Mouse (Mus musculus): ENCODE measurements at regions not wholly inside any gene's neighbourhood (a gene's known extent, or its start where the extent isn't known, plus 50 kb on each side); places are given as distances from the start of the nearest gene placed in this dataset.

DNA sequence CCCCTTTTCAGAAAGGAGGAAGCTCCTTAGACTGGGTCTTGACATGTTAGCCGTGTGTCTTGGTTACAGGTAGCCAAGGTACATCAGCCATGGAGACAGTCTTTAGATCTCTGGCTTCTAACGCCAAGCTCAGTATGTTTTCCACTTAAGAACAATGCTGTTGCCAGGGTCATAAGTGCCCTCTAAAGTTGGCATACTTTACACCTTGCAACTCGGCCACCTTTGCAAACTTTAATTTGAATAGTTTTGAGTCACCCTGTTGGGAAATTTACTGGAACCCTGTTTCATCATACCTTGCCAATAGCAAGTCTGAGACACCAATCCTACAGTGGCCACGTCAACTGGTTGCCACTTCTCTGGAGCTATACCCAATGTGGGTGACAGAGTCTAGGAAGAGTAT lies 242.3 kb upstream of the Klf4 start:
- no peak overlapping the region for H3K4me2 ChIP-seq (ENCODE audit: insufficient read depth, low read depth, poor library complexity, severe bottlenecking)
- H3K4me1 ChIP-seq (ENCODE audit: control insufficient read depth in 1 of 2, insufficient read depth in 2 of 2): peaks cover 0 to 9% of the 10 kb centered on the region in 2 experiments; a peak in 3 of 4 replicates
- H3K27ac ChIP-seq (ENCODE audit: insufficient read depth, low read depth): no peak overlapping the region
- H3K9me3 ChIP-seq (replicated peaks; ENCODE audit: low read length): no peaks in the 10 kb centered on the region
- H3K9ac ChIP-seq (ENCODE audit: insufficient read depth, low read depth): no peak overlapping the region
- no peaks in the 10 kb centered on the region for H3K36me3 ChIP-seq (replicated peaks in 1 of 2; ENCODE audit: control insufficient read depth in 1 of 2, insufficient read depth in 1 of 2, low read length in 1 of 2)
- no peak for DNase-seq (ENCODE audit: extremely low read depth)
- dilution Hi-C loops (cut with MboI; ENCODE audit: extremely low pct_ligation_motif_present, extremely low pct_unique_long_range_greater_than_20kb, low sequenced_read_pairs) (no loop called here), in situ Hi-C loops (cut with MboI; ENCODE audit: low pct_ligation_motif_present, low pct_unique_long_range_greater_than_20kb, low sequenced_read_pairs) (no loop called here)
- TF ChIP-seq ELF1 (IDR thresholded peaks at IDR 0.05; ENCODE audit: low read depth, low read length) (no peak), MAZ (IDR thresholded peaks at IDR 0.05; ENCODE audit: low read depth, low read length) (no peak), CHD1 (IDR thresholded peaks at IDR 0.05; ENCODE audit: low read depth, low read length) (no peak), RAD21 (IDR thresholded peaks at IDR 0.05; ENCODE audit: low read depth, low read length) (no peak), TCF12 (IDR thresholded peaks at IDR 0.05; ENCODE audit: low read depth, low read length) (no peak), GABPA (IDR thresholded peaks at IDR 0.05; ENCODE audit: insufficient replicate concordance, low read depth, low read length) (no peak), PAX5 (IDR thresholded peaks at IDR 0.05; ENCODE audit: low read length) (no peak), ZMIZ1 (IDR thresholded peaks at IDR 0.05; ENCODE audit: low read depth, low read length) (no peak), MAX (IDR thresholded peaks at IDR 0.05; ENCODE audit: low read length) (no peak), POLR2AphosphoS2 (IDR thresholded peaks at IDR 0.05; ENCODE audit: low read depth, low read length) (no peak), ZNF384 (IDR thresholded peaks at IDR 0.05; ENCODE audit: low read depth, low read length) (no peak), POLR2A (IDR thresholded peaks at IDR 0.05; ENCODE audit: low read depth, low read length) (no peak), HCFC1 (IDR thresholded peaks at IDR 0.05; ENCODE audit: low read depth, low read length) (no peak), ZC3H11A (IDR thresholded peaks at IDR 0.05; ENCODE audit: low read depth, low read length) (no peak), TBP (conservative IDR thresholded peaks at IDR 0.05; ENCODE audit: low read depth, low read length) (no peak)
- H3K27me3 ChIP-seq (replicated peaks): no peaks in the 10 kb centered on the region
- H3K79me2 ChIP-seq (replicated peaks; ENCODE audit: control insufficient read depth, extremely low read depth, insufficient read depth, poor library complexity, severe bottlenecking): no peaks in the 10 kb centered on the region
- no peak overlapping the region for H3K4me3 ChIP-seq (replicated peaks in 1 of 3; ENCODE audit: low read depth in 2 of 3, low read length in 2 of 3, poor library complexity in 1 of 3)

DNA sequence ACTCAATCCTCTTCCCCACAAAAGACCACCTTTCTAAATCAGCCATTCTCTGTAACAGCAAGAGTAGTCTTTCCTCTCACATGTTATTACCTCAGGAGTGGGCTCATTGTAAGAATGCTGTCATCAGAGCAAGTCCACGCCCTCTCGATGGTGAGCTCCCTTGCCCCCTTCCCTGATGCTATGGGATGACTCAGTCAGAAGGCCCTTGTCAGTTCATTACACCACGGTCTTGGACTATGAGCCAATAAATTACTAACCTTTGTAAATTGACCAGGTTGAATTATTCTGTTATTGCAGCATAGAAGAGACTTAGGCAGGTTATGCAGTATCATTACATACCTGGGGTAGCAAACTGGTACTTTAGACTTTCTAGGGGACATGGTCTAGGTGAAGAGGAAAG lies 237.4 kb upstream of the Klf4 start:
- dilution Hi-C loops (cut with MboI; ENCODE audit: extremely low pct_ligation_motif_present, extremely low pct_unique_long_range_greater_than_20kb, low sequenced_read_pairs) (no loop called here), in situ Hi-C loops (cut with MboI; ENCODE audit: low pct_ligation_motif_present, low pct_unique_long_range_greater_than_20kb, low sequenced_read_pairs) (no loop called here)
- H3K9me3 ChIP-seq (replicated peaks; ENCODE audit: low read length): no peaks in the 10 kb centered on the region
- no peaks in the 10 kb centered on the region for H3K36me3 ChIP-seq (replicated peaks in 1 of 2; ENCODE audit: control insufficient read depth in 1 of 2, insufficient read depth in 1 of 2, low read length in 1 of 2)
- H3K4me1 ChIP-seq (ENCODE audit: control insufficient read depth in 1 of 2, insufficient read depth in 2 of 2): no peaks in the 10 kb centered on the region
- TF ChIP-seq CTCF (conservative IDR thresholded peaks at IDR 0.05 in 1 of 2, IDR thresholded peaks at IDR 0.05 in 1 of 2; ENCODE audit: low read depth in 2 of 2, low read length in 2 of 2): no peak
- no peaks in the 10 kb centered on the region for H3K79me2 ChIP-seq (replicated peaks; ENCODE audit: control insufficient read depth, extremely low read depth, insufficient read depth, poor library complexity, severe bottlenecking)
- H3K4me3 ChIP-seq (replicated peaks in 1 of 3; ENCODE audit: low read depth in 2 of 3, low read length in 2 of 3, poor library complexity in 1 of 3): no peak overlapping the region
- no peak overlapping the region for H3K27ac ChIP-seq (ENCODE audit: insufficient read depth, low read depth)
- no peaks in the 10 kb centered on the region for H3K27me3 ChIP-seq (replicated peaks)
- no peak overlapping the region for H3K9ac ChIP-seq (ENCODE audit: insufficient read depth, low read depth)
- H3K4me2 ChIP-seq (ENCODE audit: insufficient read depth, low read depth, poor library complexity, severe bottlenecking): no peak overlapping the region
- DNase-seq (ENCODE audit: extremely low read depth): no peak

DNA sequence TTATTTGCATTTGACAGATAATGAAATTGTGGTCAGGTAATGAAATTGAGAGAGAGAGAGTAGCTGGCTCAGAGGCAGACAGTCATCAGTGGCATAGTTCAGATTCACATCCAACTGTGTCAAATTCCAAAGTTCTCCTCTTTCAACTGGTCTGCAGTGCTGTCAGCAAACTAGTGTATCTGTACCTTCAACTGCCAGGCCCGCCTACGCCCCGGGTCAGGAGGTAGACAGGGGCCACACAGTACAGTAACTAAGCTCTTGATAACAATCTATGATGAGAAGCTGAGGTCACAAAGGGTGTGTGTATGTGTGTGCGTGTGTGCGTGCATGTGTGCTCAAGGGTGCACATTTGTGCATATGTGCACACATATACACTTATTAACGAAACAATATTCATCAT lies 236.1 kb upstream of the Klf4 start:
- Histone ChIP-seq H3K9me3 (replicated peaks; ENCODE audit: low read length) (no peaks in the 10 kb centered on the region), H3K9ac (ENCODE audit: insufficient read depth, low read depth) (no peak overlapping the region), H3K27ac (ENCODE audit: insufficient read depth, low read depth) (no peak overlapping the region), H3K79me2 (replicated peaks; ENCODE audit: control insufficient read depth, extremely low read depth, insufficient read depth, poor library complexity, severe bottlenecking) (no peaks in the 10 kb centered on the region), H3K4me1 (ENCODE audit: control insufficient read depth in 1 of 2, insufficient read depth in 2 of 2) (no peaks in the 10 kb centered on the region), H3K36me3 (replicated peaks in 1 of 2; ENCODE audit: control insufficient read depth in 1 of 2, insufficient read depth in 1 of 2, low read length in 1 of 2) (no peaks in the 10 kb centered on the region), H3K27me3 (replicated peaks) (no peaks in the 10 kb centered on the region), H3K4me3 (replicated peaks in 1 of 3; ENCODE audit: low read depth in 2 of 3, low read length in 2 of 3, poor library complexity in 1 of 3) (no peak overlapping the region), H3K4me2 (ENCODE audit: insufficient read depth, low read depth, poor library complexity, severe bottlenecking) (no peak overlapping the region)
- dilution Hi-C loops (cut with MboI; ENCODE audit: extremely low pct_ligation_motif_present, extremely low pct_unique_long_range_greater_than_20kb, low sequenced_read_pairs): no loop called here
- in situ Hi-C loops (cut with MboI; ENCODE audit: low pct_ligation_motif_present, low pct_unique_long_range_greater_than_20kb, low sequenced_read_pairs): no loop called here
- DNase-seq (ENCODE audit: extremely low read depth): no peak
- TF ChIP-seq SMC3 (IDR thresholded peaks at IDR 0.05; ENCODE audit: low read depth, low read length) (no peak), MXI1 (IDR thresholded peaks at IDR 0.05; ENCODE audit: low read depth, low read length) (no peak), HCFC1 (IDR thresholded peaks at IDR 0.05; ENCODE audit: low read depth, low read length) (no peak), MAFK (IDR thresholded peaks at IDR 0.05; ENCODE audit: insufficient replicate concordance, low read length) (no peak), MYC (IDR thresholded peaks at IDR 0.05; ENCODE audit: low read depth, low read length) (no peak), CTCF (conservative IDR thresholded peaks at IDR 0.05 in 1 of 2, IDR thresholded peaks at IDR 0.05 in 1 of 2; ENCODE audit: low read depth in 2 of 2, low read length in 2 of 2) (no peak), MAZ (IDR thresholded peaks at IDR 0.05; ENCODE audit: low read depth, low read length) (no peak), USF1 (IDR thresholded peaks at IDR 0.05; ENCODE audit: low read depth, low read length) (no peak), IRF4 (IDR thresholded peaks at IDR 0.05; ENCODE audit: low read depth, low read length) (no peak), POLR2A (IDR thresholded peaks at IDR 0.05; ENCODE audit: low read depth, low read length) (no peak)

Measured in CH12.LX (cell line).